Mouse (Mus musculus) forelimb bud, embryonic 11.5 days (tissue): Measurements from ENCODE around the gene 2200002D01Rik.

Experiments
- DNase-seq: peaks from one replicate; pipeline ENCODE4 v3.0.0-alpha.2; 2012; ENCODE audit warnings: low read depth, low spot score

The 2200002D01Rik gene

DNA sequence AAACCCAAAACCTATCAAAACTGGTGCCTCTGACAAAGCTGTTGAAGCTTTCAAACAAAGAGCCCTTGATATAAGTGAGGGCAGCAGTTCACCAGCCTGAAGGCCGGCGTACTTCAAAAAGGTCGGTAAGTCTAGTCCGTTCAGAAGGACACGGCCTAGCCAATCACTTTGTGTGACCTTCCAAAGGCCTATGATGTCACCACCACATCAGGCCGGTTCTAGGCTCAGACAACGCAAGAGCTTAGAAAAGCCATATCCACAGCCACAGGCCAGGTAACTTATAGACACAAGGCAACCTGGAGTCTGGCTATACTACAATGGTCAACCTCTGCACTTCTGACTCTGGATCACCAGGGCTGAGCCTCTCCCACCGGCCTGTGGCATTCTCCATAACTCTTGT, 31.7 kb upstream of the 2200002D01Rik start:
- DNase-seq, result no peak

DNA sequence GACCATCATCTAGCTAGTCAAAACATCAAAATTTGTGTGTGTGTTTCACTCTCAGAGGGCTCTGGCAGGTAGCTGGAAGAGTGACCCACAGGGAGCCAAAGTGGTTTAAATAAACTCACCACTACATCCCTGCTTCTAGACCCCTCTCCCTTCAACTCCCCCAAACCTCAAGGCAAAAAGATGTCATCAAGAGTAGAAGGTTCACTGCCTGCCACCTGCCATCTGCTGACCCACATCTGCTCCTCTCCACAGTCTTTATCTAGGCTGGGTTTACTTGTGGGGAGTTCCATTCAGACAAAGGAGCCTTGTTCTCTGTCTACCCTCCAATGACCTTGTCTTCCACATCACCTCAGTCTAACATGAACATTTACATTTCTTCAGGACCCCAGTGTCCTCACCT, 31.0 kb upstream of the 2200002D01Rik start:
- DNase-seq, result no peak

DNA sequence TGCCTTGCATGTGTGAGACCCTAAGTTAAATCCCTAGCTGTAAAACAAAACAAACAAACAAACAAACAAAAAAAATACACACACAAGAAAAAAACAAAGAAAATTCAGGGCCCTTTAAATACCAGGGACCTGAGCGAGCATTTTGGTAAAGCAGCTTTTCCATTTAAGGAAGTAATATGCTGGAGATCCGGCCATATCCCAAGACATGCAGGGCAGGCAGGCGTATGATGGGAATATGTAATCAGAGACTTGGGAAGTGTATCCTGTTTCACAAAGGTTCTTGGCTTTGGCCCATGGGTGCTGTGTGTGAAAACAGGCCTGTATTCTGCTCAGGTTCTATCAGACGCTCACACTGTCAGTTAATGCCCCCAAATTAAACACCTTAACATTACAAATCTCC, 29.2 kb upstream of the 2200002D01Rik start:
- no peak for DNase-seq

DNA sequence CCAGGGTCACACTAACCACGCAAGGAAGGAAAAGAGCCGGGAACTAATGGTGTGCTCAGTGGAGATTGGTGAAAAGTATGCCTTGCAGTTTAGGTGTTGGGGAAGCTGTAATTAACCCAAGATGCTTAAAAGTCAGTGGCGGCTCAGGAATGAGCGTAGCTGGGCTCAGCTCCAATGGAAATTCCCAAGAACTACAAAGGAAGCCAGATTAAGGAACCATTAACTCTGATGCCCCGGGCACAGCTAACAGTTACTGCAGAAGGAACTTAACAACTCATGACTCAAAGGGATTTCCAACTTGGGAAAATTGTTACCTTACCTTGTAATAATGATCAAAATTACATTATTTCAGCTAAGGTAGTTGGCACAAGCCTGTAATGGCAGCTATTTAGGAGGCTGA, 28.4 kb upstream of the 2200002D01Rik start:
- no peak for DNase-seq

DNA sequence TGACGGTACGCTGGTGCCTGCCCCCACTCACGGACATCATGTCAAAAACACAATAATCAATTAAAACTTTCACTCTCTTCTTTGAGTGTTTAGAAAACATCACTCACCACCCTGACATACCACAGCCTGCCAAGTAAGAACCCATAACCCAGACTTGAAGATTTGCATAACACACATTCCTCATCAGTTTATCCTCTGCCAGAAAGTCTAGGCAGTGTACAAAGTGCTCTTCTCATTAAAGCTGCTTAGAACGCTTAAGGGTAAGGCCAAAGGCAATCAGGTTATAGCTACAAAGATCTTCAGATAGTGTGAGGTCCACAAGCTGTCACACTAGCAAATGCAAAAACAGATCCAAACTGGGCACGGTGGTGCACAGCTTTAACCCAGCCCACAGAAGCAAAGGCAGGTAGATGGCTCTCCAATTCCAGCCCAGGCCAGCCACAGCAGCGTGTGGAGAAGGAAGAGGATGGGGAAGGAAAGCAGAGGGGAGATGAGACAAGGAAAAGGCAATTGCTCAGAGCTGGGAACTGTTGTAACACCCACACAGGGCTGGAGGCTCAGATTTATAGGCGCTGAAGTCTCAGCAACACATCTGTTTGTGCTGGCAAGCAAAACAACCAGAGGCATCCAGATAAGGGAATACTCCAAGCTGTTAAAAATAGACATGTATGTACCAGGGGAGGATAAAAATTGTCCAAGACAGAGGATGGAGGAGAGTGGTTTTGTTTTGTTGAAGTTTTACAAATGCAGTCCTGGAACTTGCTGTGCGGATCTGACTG, 23.6 kb upstream of the 2200002D01Rik start:
- no peak for DNase-seq

DNA sequence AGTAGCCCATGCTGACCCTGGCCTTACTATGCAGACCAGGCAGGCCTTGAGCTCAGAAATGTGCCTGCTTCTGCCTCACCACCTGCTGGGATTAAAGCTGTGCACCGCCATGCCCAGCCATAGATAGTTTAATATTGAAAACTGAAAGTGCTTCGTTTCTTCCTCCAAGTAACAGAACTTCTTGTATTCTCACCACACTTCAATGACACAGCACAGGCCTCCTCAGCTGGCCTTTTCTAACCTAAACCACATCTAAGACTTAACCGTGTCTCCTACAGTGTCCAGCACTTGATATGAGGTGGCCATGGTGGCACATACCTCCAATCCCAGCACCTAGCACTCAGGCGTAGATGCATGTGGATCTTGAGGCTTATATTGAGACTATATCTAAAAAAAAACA, 22.2 kb upstream of the 2200002D01Rik start:
- no peak for DNase-seq

DNA sequence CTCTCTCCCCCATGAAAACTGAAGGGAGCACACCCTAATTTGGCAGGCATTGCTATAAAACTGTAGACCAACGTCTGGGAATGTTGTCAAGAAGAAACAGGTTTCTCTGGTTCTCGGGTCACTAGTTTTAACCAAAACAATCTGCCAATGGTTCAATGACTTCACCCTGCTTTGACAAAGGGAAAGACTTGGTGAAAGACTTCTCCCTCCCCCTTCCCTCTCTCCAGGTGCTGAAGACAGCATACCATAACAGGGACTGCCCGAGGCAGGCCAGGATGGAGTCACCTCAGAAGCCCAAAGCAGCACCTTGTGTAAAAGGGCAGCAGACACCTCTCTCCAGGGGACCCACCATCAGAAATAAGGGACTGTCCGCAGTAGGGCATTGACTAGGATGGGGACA, 18.7 kb upstream of the 2200002D01Rik start:
- no peak for DNase-seq

DNA sequence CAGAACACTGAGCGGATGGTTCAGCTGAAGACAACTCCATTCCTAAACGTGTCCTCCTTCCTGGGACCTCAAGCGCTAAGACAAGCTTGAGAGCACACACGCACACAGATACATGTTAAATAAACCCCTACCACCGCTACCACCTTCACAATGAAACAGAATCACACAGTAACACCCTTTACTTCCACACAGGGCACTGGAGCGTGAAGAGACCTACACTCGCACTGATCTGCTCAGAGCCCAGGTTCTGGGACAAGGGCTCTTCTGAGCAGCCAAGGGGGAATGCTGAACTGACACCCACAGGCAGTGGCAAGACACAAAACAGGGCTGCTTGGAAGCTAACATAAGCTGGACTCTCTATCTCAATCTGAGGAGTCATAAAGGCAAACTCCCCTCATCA, 17.4 kb upstream of the 2200002D01Rik start:
- no peak for DNase-seq

DNA sequence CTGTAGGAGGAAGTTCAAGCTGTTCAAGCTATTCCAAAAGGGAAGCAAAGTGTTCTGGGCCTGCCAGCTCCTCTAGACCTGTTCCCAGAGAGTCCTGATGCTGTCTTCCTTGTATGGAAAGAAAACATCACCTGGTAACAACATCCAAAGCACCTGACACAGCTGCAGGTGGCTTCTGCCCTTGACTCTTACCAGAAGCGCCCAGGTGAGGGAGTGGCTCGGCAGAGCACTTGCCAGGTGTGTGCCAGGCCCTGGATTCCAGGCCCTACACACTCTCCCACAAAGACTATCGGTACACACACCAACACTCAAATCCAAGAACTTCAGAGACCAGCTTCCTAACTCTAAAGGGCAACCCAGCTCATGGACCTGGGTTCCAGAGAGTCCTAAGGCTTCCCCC, 15.6 kb upstream of the 2200002D01Rik start:
- no peak for DNase-seq

DNA sequence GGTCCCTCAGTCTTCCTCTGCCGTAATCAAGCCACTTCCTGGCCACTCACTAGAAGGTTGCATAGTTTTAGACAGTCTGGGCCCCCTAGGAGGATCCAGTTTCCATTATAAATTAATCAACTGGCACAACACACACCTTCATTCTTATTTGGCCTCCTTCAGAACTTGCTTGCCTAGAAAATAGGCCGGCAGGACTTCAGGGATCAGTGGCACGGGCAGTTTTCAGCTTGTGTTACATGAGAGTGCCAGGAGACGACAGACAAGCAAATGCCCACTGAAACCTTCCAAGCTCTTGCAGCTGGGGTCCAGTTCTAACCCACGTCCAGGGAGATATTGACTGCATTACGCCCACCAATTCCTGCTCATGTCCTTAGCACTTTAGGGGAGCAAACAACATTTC, 13.9 kb upstream of the 2200002D01Rik start:
- DNase-seq, result no peak

DNA sequence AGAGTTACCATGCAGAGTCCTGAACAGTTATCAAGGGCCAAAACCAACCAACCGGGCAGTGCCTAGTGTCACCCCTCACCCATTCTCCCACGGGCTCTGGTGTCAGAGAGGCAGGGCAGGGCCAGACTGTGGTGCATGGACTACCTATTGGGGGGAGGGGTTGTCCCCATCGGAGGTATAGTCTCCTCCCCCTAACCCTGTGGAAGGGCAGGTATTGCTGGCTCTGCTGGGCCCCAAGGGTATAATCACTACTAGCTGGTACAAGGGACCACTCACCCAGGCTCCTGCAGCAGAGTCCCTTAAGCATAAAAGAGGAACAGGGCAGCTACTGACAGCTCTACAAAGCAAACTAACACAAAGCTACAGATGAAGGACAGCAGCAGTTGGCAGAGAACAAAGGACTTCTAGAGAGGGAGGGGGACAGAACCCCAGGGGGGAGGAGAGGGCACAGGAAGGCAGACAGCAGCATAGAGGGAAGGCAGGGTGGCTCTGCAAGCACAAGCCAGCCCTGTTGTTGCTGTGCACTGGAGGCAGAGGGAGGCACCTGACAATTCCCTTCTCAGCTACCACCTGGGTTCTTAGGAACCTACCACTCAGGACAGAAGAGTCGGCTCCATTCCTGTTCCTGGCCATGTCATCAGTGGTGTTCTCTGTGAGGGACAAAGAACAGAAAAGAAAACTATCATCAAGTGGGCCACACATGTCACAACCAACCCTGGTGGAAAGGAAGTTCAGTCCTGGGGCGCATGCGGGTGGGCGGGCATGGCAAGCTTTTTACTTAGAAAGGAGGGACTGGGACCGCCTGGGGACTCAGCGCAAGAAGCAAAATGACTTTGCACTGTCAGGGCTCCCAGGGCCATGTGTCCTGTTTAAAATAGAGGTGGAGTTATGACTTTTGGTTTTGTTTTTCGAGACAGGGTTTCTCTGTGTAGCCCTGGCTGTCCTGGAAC, 11.8 kb upstream of the 2200002D01Rik start:
- peak; percentile 34 for DNase-seq

DNA sequence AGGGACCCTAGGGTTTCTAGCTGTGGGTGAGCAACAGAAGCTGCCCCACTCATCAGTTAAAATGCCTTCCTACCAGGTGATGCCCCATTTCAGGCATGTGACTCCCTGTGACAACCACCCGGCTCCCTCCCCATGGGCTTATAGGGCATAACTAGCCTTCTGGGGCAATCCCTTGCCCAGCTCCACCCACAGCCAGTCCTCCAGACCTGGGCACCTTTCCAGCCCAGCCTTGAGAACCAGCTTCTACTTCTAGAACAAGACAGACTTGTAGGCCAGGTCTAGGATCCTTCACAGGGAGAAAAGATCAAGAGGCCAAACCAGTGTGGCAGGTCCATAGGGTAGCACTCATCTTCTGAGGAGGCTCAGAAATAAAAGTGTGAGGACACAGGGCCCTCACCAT, 9.1 kb upstream of the 2200002D01Rik start:
- no peak for DNase-seq

DNA sequence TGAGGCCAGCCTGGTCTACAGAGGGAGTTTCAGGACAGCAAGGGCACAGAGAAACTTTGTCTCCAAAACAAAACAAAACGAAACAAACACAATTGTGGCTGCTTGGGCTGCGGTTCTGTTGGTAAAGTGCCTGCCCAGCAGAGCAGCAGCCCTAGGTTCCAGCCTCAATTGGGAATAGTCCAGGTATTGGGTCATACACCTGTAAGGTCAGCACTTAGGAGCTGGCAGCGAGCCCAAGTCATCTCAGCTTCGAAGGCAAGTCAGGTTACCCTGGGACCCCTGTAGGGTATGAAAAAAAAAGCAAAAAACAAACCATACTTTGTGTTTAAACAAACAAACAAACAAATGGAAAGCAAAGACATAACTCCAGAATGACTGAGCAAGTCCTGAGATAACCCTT, 7.6 kb upstream of the 2200002D01Rik start:
- no peak for DNase-seq

DNA sequence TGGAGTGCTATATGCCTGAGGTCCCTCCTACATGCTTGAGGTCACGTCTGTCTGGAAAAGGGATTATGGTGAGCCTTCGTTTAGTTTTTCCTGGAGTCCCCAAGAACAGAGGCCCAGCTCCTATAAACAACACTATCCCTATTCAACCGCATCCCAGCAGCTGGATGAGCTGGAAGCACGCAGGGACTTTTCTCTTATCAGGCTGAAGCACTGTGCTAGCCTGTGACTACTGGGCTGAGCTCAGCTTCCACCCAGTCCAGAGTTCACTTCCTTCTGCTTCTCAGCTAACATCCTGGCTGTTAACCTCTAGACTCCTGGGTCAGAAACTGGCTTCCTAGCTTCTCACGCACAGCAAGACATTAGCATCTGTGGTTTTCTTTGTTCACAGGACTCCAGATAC, 5.6 kb upstream of the 2200002D01Rik start:
- no peak for DNase-seq

DNA sequence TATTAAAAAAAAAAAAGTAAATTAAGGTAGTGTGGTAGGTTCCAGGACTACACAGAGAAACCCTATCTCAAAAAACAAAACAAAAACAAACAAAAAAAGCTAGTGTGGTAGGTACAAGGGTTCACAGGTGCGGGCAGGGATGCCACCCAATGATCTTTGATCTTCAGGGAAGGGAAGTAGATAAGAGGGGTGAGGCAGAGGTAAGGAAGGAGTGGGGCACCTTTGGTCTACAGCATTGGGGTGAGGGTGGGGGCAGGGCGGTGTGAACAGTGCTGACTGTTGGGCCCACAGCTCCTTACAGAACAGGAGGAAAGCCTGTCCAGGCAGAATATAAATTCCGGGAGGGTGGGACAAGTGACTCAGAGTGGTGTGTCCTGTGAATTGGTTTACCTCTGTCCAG, 2.9 kb upstream of the 2200002D01Rik start:
- no peak for DNase-seq

DNA sequence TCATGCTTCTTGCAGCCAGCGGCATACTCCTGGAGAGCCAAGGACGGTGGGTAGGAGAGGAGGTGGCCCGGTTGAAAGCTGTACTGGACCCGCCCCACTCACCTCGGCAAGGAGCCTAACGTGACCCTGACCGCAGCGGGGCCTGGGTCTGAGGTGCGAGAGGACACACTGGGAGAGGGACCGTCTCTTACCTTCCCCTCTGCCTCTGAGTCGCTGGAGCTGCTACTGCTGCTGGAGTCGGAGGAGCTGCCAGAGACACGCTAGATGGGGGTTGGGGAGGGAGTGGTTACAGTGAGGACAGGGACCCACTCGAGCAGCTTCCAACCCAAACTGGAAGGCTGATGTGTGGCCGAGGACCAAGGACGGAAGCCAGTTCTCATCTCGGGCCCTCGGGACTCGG, 560 bp downstream of the 2200002D01Rik start:
- DNase-seq, result no peak

DNA sequence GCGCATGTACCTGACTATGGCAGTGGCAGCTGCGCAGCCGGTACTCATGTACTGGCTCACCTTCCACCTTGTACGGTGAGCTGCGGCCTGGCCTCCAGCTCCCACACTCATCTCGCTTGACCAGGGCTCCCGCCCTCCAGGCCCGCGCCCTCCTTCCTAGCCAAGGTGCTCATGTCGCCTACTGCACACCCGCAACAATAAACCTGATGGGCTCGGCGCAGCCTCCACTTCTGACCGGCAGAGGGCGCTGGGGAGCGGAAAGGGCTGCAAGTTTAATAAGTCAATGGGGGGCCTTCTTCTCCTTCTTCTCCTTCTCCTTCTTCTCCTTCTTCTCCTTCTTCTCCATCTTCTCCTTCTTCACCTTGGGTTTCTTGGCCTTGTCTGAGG, 959 bp downstream of the 2200002D01Rik start:
- DNase-seq, result peak; percentile 67

DNA sequence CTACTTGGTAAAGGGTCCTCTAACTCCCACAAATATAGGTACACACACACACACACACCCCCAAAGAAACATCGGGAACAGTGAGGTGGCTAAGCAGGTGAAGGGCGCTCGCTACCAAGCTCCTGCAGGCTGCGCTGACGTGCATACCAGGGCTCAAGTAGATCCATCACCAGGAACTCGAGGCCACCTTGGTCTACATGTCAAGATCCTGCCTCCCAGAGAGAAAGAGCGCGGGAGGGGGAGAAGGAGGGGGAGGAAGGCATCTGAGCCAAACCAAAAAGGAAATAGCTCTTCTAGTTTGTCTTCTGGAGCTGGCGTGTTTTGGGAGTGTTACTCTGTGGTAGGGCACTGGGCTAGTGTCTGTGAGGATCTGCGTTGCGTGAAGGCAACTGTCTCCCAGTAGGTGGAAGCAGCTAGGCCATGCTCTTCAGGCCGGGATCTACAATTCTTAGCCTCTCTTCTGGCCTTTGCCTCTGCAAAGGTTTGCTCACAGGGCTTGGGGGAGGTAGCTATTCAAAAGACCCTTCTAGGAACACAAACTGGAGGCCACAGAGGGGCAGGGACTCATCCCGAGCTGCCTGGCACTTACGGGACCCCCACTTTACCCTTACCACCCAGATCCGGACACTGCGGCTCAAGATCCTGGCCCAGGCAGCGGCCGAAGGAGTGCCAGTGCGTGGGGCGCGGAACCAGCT, 1.5 kb downstream of the 2200002D01Rik start:
- no peak for DNase-seq

DNA sequence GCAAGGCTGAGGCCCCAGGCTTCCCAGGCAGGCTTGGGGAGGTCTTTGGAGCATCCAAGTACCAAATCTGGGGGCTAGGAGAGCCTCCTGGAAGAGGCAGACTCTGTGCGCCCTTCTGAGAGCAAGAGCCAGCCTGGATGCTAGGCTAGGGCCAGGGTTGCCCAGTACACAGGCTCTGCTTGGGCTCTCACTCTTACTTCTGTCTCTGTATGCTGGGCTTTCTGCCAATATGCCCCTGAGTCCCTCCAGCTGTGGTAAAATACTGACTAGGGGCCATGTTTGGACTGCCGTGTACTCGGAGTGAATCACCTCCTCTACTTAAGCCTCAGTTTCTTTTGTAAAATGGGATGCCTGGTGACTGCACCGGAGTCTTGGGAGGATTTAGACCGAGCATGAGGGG, 2.3 kb downstream of the 2200002D01Rik start:
- DNase-seq, result no peak

DNA sequence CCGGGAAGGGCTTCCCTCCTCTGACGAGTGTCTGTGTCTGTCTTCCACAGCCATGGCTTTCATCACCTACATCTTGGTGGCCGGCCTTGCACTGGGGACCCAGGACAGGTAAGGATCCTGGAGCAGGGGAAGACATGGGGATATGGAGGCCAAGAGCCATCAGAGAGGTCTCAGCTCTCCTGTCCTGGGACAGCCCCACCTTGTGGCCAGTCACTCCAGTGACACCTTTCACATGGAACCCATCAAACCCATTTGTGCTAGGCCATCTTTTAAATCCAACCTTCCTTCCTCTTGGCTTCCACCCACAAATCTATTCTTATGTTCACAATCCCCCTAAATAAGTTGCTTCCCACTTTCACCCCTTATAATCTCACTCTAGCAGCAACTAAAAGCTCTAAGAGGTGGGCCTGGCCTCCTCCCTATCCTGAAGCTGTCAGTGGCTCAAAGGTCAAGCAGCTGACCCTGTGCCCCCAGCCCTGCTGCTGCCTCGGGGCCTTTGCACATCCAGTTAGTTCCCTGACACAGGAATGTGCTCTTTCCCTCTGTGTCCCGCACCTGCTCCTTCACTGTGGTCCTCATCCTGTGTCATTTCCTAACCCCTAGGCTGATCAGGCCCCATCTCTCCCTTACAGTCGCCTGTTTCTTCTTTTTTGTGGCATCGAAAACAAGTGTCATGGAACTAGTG, 3.4 kb downstream of the 2200002D01Rik start:
- DNase-seq, result no peak
